Mouse (Mus musculus) myocyte (in vitro differentiated cells): ENCODE measurements around the gene H2-DMa.

Source experiments
- E2F4 ChIP-seq: IDR thresholded peaks from one replicate; pipeline ENCODE4 v1.6.1; 2011; ENCODE audit warnings: mild to moderate bottlenecking, control low read depth, moderate library complexity; ENCODE audit not compliant: insufficient read depth
- MAX ChIP-seq: IDR thresholded peaks from one replicate; pipeline ENCODE4 v1.6.1; 2011; ENCODE audit warnings: low read depth, mild to moderate bottlenecking, control low read depth
- MYOD1 ChIP-seq, 3 experiments: IDR thresholded peaks; one replicate each; pipeline ENCODE4 v1.6.1; 2011; ENCODE audit warnings: control low read depth in 2 of 3, low read depth in 2 of 3, mild to moderate bottlenecking in 2 of 3, moderate library complexity in 1 of 3; ENCODE audit not compliant: insufficient read length in 2 of 3, control insufficient read depth in 1 of 3
- MYOG ChIP-seq, 3 experiments: IDR thresholded peaks; one replicate each; pipeline ENCODE4 v1.6.1; 2011; ENCODE audit warnings: control low read depth in 2 of 3, low read depth in 2 of 3, mild to moderate bottlenecking in 2 of 3; ENCODE audit not compliant: insufficient read length in 2 of 3, control insufficient read depth in 1 of 3, insufficient read depth in 1 of 3
- POLR2A ChIP-seq: IDR thresholded peaks from one replicate; pipeline ENCODE4 v1.6.1; 2011; ENCODE audit warnings: low read depth, mild to moderate bottlenecking, control low read depth, moderate library complexity; ENCODE audit not compliant: insufficient read length
- POLR2AphosphoS2 ChIP-seq: IDR thresholded peaks from one replicate; pipeline ENCODE4 v1.6.1; 2011; ENCODE audit warnings: low read depth, control low read depth; ENCODE audit not compliant: insufficient read length
- REST ChIP-seq: IDR thresholded peaks from one replicate; pipeline ENCODE4 v1.6.1; 2011; ENCODE audit warnings: mild to moderate bottlenecking, control low read depth, moderate library complexity; ENCODE audit not compliant: insufficient read depth, insufficient read length
- TCF12 ChIP-seq: IDR thresholded peaks from one replicate; pipeline ENCODE4 v1.6.1; 2011; ENCODE audit warnings: mild to moderate bottlenecking, control low read depth; ENCODE audit not compliant: poor library complexity, insufficient read depth, severe bottlenecking
- USF1 ChIP-seq: IDR thresholded peaks from one replicate; pipeline ENCODE4 v1.6.1; 2011; ENCODE audit warnings: low read depth, mild to moderate bottlenecking, control low read depth, moderate library complexity

- no peak for TF ChIP-seq USF1
- no peak for TF ChIP-seq MAX
- TF ChIP-seq MYOG (IDR thresholded peaks at IDR 0.05; ENCODE audit: control insufficient read depth in 1 of 3, insufficient read depth in 1 of 3, insufficient read length in 2 of 3, low read depth in 2 of 3) = no peak
- TF ChIP-seq POLR2A = no peak
- TF ChIP-seq POLR2AphosphoS2 = no peak
- no peak for TF ChIP-seq REST
- TF ChIP-seq TCF12 = no peak
- TF ChIP-seq MYOD1 (IDR thresholded peaks at IDR 0.05; ENCODE audit: control insufficient read depth in 1 of 3, insufficient read length in 2 of 3, low read depth in 2 of 3) = no peak
- TF ChIP-seq E2F4 = no peak
These were observed 20.4 kb upstream of the H2-DMa start for GRCm38 (mm10) chr17:34098709-34099479.
